Mouse (Mus musculus) splenic B cell, adult 2 months (primary cell): ENCODE measurements around the gene Dlg1.

Experiments used
- DNase-seq: peaks from one replicate; pipeline ENCODE4 v3.0.0-alpha.2; 2011; ENCODE audit warnings: low read depth, low spot score
- H3K27me3 ChIP-seq: 2 replicates; pipeline ENCODE4 v1.6.1; 2012; ENCODE audit warnings: mild to moderate bottlenecking, low read length, moderate library complexity, mixed read lengths; ENCODE audit not compliant: control insufficient read depth, poor library complexity, insufficient read depth, severe bottlenecking
- H3K36me3 ChIP-seq: 2 replicates; pipeline ENCODE4 v1.6.1; 2012; ENCODE audit warnings: mild to moderate bottlenecking, low read length, moderate library complexity, mixed read lengths; ENCODE audit not compliant: control insufficient read depth, poor library complexity, insufficient read depth, severe bottlenecking

Dlg1 gene

DNA sequence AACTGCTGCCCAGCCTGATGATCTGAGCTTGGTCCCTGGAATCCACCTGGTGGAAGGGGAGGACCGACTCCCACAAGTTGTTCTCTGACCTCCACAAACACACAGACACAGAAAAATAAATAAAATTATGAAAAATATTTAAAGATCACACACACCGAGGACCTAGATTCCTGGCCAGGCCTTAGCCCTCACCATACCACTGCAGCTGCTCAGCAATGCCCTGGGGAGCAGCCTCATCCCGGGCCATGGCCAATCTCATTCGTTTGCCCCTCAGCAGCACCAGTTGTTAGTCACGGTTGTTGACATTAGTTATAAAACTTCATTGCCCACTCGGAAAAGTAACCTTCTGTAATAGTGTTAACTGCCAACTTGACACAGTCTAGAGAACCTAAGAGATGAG, 214.8 kb downstream of the Dlg1 start:
- no peak for DNase-seq
- Histone ChIP-seq H3K27me3 (no peaks in the 10 kb centered on the region), H3K36me3 (no peaks in the 10 kb centered on the region)

DNA sequence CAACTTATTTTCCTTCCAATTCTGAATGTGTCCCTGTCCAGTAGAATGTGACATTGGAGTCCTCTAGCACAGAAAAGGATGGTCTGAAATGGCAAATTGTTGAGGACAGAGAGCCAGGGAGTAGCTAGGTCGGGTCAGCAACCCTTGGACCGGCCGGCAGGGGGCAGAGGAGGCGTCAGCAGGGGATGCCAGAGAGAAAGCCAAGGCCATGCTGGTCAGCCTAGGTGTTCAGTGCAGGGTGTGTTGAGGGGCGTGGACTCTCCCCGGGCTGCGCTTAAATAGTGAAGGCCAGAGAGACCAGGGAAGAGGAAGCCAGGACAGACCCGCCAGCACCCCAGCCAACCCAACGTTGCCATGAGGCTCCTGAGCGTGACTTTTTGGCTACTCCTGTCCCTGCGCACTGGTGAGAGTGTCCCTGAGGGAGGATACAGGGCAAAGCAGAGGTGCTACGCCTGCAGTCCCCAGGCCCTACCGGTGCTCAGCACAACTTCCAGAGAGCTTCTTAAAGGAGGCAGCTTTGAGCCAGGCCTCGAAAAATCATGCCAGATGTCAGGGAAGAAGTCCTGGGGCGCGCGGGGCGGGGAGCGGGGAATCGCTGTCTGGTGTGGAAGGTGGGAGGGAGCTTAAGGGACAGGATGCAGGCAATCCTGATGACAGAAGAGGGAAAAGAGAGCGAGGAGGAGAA, 215.5 kb downstream of the Dlg1 start, which contains the start of gene Meltf:
Gene Meltf, plus strand, starts transcription at position 238 of the 685 bp plus-strand sequence.
- DNase-seq: peak; percentile 61
- no peaks in the 10 kb centered on the region for H3K36me3 ChIP-seq
- H3K27me3 ChIP-seq: no peaks in the 10 kb centered on the region

DNA sequence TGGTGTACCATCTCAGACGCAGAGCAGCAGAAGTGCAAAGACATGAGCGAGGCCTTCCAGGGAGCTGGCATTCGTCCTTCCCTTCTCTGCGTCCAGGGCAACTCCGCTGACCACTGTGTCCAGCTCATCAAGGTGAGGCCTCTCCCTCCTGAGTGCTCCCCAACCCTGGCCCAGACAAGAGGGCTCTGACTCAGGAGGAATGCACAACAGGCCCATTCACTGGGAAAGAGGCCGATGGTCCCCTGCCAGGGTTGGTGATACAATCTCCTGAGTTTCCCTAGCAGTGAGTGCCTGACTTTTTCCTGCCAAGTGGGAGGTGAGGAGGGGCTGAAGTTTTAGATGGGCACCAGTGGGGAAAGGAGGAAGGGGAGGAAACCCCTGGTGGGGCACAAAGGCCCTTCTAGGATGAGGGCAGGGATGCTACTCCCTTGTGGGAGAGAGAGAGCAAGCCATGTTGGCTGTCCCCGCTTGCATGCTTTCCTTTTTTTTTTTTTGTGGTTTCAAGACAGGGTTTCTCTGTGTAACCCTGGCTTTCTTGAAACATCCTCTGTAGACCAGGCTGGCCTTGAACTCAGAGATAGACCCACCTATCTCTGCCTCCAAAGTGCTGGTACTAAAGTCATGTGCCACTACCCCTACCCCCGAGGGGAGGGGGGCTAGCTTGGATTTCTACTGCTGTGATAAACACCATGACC, 217.1 kb downstream of the Dlg1 start:
- H3K27me3 ChIP-seq: no peaks in the 10 kb centered on the region
- no peaks in the 10 kb centered on the region for H3K36me3 ChIP-seq
- DNase-seq: no peak

DNA sequence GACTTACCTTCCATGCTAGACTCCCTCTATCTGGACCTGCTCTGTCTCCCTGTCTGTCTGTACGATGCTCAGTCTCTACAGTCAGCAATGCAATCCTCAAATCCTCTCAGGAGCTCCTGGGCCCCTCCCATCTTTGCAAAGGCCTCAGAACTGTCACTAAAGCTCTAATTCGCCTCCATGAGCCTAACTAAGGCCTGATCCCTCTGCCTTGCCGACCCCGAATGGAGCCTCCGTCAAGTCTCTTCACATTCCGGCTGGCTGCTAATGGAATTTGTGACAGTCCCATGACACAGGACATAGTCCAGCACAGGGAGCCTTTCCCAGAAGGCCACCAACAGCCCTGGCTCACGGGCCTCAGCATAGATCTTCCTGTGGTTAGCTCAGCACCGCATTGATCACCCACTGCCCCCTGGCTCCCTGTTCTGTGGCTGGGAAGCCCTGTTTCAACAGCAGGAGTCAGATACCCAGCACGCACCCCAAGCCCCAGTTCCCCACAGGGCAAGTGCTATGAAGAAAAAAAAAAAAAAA, 219.2 kb downstream of the Dlg1 start:
- H3K27me3 ChIP-seq: no peaks in the 10 kb centered on the region
- no peaks in the 10 kb centered on the region for H3K36me3 ChIP-seq
- DNase-seq: no peak

DNA sequence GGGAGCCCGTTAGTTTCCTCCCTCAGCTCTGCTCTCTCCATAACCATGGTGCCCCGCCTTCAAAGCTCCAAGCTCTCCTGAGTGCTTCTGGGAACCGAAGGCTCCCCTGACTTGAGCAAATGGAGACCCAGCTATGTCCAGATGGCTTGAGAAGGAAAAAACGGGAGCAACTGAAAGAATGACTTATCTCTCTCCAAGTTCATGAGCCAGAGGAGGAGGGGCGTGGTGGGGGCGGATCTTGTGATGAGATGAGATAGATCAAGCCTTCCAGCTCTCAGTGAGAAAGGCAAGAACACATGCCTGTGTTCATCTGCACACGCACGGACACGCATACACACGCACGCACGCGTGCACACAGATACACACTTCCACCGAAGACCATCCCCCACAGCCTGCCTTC, 220.1 kb downstream of the Dlg1 start:
- no peaks in the 10 kb centered on the region for H3K27me3 ChIP-seq
- no peaks in the 10 kb centered on the region for H3K36me3 ChIP-seq
- DNase-seq: no peak

DNA sequence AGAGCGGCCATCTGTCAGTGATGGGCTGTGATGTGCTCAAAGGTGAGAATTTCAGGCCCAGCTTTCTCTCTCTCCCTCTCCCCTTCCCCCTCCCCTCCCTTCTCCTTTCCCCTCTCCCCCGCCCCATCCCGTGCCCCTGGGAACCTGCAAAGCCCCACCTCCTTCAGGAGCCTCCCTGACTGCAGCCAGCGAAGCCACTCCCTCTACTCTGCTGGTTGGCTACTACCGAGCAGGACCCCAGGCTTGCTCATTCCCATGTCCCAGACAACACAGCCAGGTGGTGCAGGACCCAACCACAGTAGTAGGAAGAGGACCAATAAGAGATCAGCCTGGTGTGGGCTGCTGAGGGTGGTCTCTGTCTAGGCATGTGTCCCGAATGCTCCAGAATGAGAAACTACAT, 220.7 kb downstream of the Dlg1 start:
- Histone ChIP-seq H3K36me3 (no peaks in the 10 kb centered on the region), H3K27me3 (no peaks in the 10 kb centered on the region)
- DNase-seq: no peak

DNA sequence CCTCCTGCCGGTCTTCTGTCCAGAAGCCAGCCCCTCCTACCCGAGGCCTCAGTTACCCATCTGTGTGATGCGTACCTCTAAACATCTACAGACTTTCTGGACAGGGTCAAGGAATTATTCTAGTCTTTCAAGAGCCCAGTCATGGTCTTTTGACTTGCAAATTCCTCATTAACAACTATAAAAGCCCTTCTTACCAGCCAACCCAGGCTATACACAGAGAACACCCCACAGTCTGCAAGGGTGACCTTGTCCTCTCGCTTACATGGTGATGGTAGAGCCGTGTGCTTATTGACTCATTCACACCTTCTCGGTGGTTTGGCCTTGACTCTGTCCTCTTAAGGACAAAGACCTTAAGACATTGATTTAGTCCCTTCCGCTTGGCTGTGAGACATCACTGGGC, 227.7 kb downstream of the Dlg1 start:
- H3K27me3 ChIP-seq: no peaks in the 10 kb centered on the region

DNA sequence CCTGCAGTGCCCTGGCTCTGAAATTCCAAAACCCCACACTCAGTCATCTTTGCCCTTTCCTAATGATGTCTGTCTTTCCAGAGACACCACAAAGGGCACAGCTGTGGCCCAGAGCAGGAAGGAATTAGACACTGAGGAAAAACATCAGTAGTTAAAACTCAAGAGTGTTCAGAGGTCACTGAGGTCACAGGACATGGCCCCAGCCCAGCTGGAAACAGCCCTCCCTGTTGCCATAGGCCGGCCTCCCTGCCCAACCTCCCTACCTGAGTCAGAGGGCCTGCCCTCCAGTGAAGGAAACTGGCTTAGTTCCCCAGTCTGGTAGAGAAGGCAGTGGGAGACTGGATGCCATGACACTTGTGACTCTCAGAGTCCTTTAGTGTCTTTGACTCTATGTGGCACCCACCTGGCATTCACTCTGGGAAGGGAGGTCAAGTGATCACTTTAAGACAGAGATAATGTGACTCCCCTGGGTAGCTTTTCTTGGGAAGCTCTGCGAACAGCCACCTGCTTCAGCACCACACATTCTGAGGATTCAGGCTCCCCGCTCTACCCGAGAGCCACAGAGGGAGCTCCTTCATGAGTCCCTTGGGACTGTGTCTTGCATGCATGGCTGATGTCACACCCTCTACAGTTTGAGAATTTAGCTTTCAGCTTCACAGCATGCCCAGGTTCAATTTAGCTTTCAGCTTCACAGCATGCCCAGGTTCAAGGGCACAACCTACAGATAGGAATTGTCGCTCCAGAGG, 230.3 kb downstream of the Dlg1 start:
- Histone ChIP-seq H3K36me3 (no peaks in the 10 kb centered on the region), H3K27me3 (no peaks in the 10 kb centered on the region)
- peak; percentile 40 for DNase-seq

More for the DNA sequence above, 227.7 kb downstream of the Dlg1 start:
- no peak for DNase-seq
- H3K36me3 ChIP-seq: no peaks in the 10 kb centered on the region

DNA sequence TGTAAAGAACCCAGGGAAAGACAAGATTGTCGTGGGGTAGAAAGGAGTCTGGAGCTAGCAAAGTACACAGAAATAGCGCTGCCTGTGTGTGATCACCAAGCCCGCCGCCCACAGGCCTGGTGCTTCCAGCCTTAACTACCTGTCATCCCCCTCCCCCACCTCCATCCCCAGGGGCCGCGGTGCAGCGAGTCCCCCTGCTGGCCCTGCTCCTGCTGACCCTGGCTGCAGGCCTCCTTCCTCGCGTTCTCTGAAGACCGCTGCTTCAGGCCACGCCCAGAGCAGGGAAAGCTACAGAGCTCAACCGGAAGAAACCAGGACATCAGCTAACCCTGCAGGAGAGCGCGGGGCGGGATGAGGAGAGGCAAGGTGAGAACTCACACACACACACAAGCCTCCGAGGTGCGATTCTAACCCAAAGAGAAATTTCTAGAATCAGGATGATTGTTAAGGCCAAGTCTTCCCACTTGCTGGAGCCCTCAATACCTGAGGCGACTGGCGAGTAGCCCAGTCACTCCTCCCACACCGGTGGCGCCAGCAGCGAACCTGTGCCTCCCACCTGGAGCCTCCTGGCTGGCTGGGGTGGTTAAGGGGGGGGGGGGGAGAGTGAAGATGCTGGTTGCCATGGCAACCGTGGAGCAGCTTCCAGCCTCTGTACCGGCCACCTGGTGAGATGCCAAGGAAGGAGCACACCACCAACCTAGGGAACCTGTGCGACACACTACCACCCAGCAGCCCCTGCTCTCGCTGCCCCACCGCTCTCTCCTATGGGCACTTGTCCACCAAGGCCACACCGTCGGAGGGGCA, 233.9 kb downstream of the Dlg1 start:
- Histone ChIP-seq H3K36me3 (no peaks in the 10 kb centered on the region), H3K27me3 (no peaks in the 10 kb centered on the region)
- no peak for DNase-seq

DNA sequence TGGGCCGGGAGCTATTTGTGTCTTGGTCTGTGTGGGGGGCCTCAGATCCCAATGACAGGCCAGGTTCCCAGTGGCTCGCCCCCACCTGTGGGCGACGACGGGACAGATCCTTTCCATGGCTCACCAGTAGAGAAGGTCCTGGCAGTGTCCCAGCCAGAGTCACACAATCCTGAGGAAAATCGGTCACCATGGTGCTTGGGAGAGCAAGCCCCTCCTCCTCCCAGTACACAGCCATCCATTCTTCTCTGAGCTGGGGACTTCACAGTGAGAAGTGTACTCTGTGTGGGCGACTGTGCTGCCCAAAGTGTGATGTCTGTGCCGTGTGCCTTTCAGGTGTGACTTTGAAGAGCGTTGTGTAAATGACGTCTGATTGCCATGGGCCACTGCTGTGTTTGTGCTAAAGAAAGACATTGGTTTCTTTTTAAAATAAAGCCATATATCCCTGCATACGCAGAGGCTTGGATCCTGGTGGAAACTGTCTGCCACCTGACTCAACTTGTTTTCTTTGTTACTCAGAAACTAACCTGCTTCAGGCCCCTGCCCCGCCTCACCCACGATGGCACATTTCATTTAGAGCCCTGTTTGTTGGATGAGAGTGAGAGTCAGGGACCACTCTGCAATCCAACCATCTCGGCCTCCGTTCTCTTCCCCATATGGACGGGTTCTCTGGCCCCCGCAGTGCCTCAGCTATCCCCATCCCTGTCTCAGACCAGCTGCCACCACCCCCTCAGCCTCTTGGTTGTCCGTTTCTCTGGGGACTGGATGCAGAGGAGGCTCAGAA, 235.5 kb downstream of the Dlg1 start:
- Histone ChIP-seq H3K27me3 (no peaks in the 10 kb centered on the region), H3K36me3 (no peaks in the 10 kb centered on the region)
- no peak for DNase-seq

DNA sequence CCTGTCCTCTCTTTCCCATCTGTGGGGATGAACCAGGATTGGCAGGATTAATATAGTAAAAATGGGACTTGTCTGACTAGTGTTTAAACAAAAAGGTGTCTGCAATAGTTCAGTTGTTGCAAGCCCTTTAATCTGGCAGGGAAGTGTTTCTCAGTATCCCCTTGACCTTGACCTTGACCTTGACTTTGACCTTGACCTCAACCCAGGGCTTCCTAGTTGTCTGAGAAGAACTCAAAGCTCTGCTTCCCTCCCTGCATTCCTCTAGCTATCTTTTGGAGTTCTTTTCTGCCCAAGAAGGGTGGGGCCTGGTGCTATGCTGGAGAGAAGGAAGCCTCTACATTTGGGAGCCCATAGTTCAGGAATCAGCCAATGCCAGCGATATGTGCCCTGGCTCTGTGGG, 238.6 kb downstream of the Dlg1 start:
- H3K27me3 ChIP-seq: no peaks in the 10 kb centered on the region
- no peak for DNase-seq
- H3K36me3 ChIP-seq: no peaks in the 10 kb centered on the region

DNA sequence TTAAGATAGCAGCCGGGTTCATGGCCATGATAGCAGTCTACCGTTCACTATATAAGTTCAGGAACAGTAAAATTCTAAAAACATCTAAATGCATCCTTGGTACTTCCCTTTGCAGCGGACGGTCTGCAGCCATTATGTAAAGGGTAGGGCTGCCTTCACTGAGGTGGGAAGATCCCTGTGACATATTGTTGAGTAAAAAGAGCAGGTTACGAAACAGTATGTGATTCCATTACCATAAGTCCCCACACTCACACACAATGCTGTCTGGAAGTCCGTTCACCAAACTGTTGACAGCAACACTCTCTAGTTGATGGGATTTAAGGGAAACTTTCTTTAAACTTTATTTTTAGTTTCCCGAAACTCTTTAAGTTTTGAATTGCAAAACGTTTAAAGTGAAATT, 240.0 kb downstream of the Dlg1 start:
- DNase-seq: no peak
- Histone ChIP-seq H3K27me3 (no peaks in the 10 kb centered on the region), H3K36me3 (no peaks in the 10 kb centered on the region)

DNA sequence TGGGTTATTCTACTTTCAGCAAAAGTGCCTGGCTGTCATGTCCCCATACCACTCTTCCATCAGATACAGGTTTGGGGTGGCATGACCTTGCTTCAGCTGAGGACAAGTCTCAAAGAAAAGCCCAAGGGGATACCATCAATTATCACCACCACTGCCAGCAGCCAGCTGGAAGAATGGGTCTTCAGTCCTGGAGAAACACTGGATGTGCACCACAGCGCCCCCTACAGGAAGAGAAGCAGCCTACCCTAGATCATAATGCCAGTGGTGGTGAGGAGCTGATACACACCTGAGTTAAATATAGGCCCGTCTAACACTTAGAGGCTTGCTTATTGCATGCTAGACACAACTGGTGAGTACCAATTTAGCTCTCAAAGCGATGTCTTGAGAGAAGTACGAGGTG, 242.1 kb downstream of the Dlg1 start:
- DNase-seq: peak; percentile 21
- H3K27me3 ChIP-seq: no peaks in the 10 kb centered on the region
- H3K36me3 ChIP-seq: no peaks in the 10 kb centered on the region
